Mouse (Mus musculus): ENCODE data around the gene Sult2b1. TPM values are rescaled to one million over a fixed set of nuclear protein-coding genes. Genes with fewer than 3 reads are reported as not detected.

The Sult2b1 gene
- total RNA-seq, 1 experiment = 1.6 TPM

- no peak within 1 kb of the TSS for H3K27ac ChIP-seq (ENCODE audit: insufficient read depth, low read depth, low read length, poor library complexity, severe bottlenecking)
- peaks cover 43% of the 10 kb centered on the region for H3K36me3 ChIP-seq (ENCODE audit: control insufficient read depth, insufficient read depth, low read length, poor library complexity, severe bottlenecking)
- H3K9ac ChIP-seq (ENCODE audit: insufficient read depth, low read depth, low read length, poor library complexity, severe bottlenecking) = no peak within 1 kb of the TSS
- no peaks in the 10 kb centered on the region for H3K9me3 ChIP-seq (ENCODE audit: control insufficient read depth, insufficient read depth, low read depth, low read length)
- peaks cover 1 to 16% of the 10 kb centered on the region in 2 experiments; a peak in 1 of 4 replicates for H3K4me1 ChIP-seq (ENCODE audit: control insufficient read depth in 2 of 2, insufficient read depth in 2 of 2, low read length in 2 of 2, poor library complexity in 1 of 2)
- TF ChIP-seq ZNF384 (IDR thresholded peaks at IDR 0.05; ENCODE audit: low read depth, low read length) (no peak), CHD2 (IDR thresholded peaks at IDR 0.05; ENCODE audit: low read depth, low read length) (no peak), HCFC1 (IDR thresholded peaks at IDR 0.05; ENCODE audit: borderline replicate concordance, insufficient read depth, low read length) (no peak), MAFK (IDR thresholded peaks at IDR 0.05; ENCODE audit: insufficient read depth, low read depth, low read length) (no peak), ZC3H11A (IDR thresholded peaks at IDR 0.05; ENCODE audit: borderline replicate concordance, low read depth, low read length) (no peak)
- no peak within 1 kb of the TSS for H3K4me3 ChIP-seq (ENCODE audit: insufficient read depth in 1 of 2, low read depth in 1 of 2, low read length in 2 of 2, poor library complexity in 1 of 2, severe bottlenecking in 1 of 2)
- in situ Hi-C loops (cut with MboI; ENCODE audit: low sequenced_read_pairs in 2 of 2, unreplicated experiment in 2 of 2) = loop anchor here in 1 of 2 experiments (25.0 kb wide), 1 partner anchor 212 kb away; no protein-coding TSS in a partner anchor
- no peak for DNase-seq (ENCODE audit: low read depth, low spot score)
These were observed 58.8 kb downstream of the Sult2b1 start, which contains the start of gene Spaca4 for GRCm38 (mm10) chr7:45725713-45726112. Gene Spaca4, minus strand, starts transcription at chr7:45725813.

GRCm38 (mm10) chr7:45725151-45725550 lies 59.3 kb downstream of the Sult2b1 start:
- peaks cover 0 to 11% of the 10 kb centered on the region in 2 experiments; a peak in 1 of 4 replicates for H3K4me1 ChIP-seq (ENCODE audit: control insufficient read depth in 2 of 2, insufficient read depth in 2 of 2, low read length in 2 of 2, poor library complexity in 1 of 2)
- no peaks in the 10 kb centered on the region for H3K9me3 ChIP-seq (ENCODE audit: control insufficient read depth, insufficient read depth, low read depth, low read length)
- TF ChIP-seq HCFC1 (IDR thresholded peaks at IDR 0.05; ENCODE audit: borderline replicate concordance, insufficient read depth, low read length) = no peak
- no peak for TF ChIP-seq ZNF384 (IDR thresholded peaks at IDR 0.05; ENCODE audit: low read depth, low read length)
- TF ChIP-seq ZC3H11A (IDR thresholded peaks at IDR 0.05; ENCODE audit: borderline replicate concordance, low read depth, low read length) = no peak
- TF ChIP-seq MAFK (IDR thresholded peaks at IDR 0.05; ENCODE audit: insufficient read depth, low read depth, low read length) = no peak
- TF ChIP-seq CHD2 (IDR thresholded peaks at IDR 0.05; ENCODE audit: low read depth, low read length) = no peak
- H3K27ac ChIP-seq (ENCODE audit: insufficient read depth, low read depth, low read length, poor library complexity, severe bottlenecking) = no peak overlapping the region
- H3K36me3 ChIP-seq (ENCODE audit: control insufficient read depth, insufficient read depth, low read length, poor library complexity, severe bottlenecking) = peaks cover 48% of the 10 kb centered on the region
- DNase-seq (ENCODE audit: low read depth, low spot score) = no peak
- H3K9ac ChIP-seq (ENCODE audit: insufficient read depth, low read depth, low read length, poor library complexity, severe bottlenecking) = no peak overlapping the region
- H3K4me3 ChIP-seq (ENCODE audit: insufficient read depth in 1 of 2, low read depth in 1 of 2, low read length in 2 of 2, poor library complexity in 1 of 2, severe bottlenecking in 1 of 2) = no peak overlapping the region
- in situ Hi-C loops (cut with MboI; ENCODE audit: low sequenced_read_pairs in 2 of 2, unreplicated experiment in 2 of 2) = loop anchor here in 1 of 2 experiments (25.0 kb wide), 1 partner anchor 212 kb away; no protein-coding TSS in a partner anchor

- in situ Hi-C loops (cut with MboI; ENCODE audit: low sequenced_read_pairs in 2 of 2, unreplicated experiment in 2 of 2) = no loop called here
- TF ChIP-seq MAFK (IDR thresholded peaks at IDR 0.05; ENCODE audit: insufficient read depth, low read depth, low read length) = no peak
- no peak for TF ChIP-seq CHD2 (IDR thresholded peaks at IDR 0.05; ENCODE audit: low read depth, low read length)
- no peak for TF ChIP-seq ZC3H11A (IDR thresholded peaks at IDR 0.05; ENCODE audit: borderline replicate concordance, low read depth, low read length)
- TF ChIP-seq ZNF384 (IDR thresholded peaks at IDR 0.05; ENCODE audit: low read depth, low read length) = no peak
- no peak for TF ChIP-seq HCFC1 (IDR thresholded peaks at IDR 0.05; ENCODE audit: borderline replicate concordance, insufficient read depth, low read length)
- H3K4me3 ChIP-seq (ENCODE audit: insufficient read depth in 1 of 2, low read depth in 1 of 2, low read length in 2 of 2, poor library complexity in 1 of 2, severe bottlenecking in 1 of 2) = no peak overlapping the region
- peaks cover 60% of the 10 kb centered on the region for H3K36me3 ChIP-seq (ENCODE audit: control insufficient read depth, insufficient read depth, low read length, poor library complexity, severe bottlenecking)
- H3K27ac ChIP-seq (ENCODE audit: insufficient read depth, low read depth, low read length, poor library complexity, severe bottlenecking) = no peak overlapping the region
- H3K9me3 ChIP-seq (ENCODE audit: control insufficient read depth, insufficient read depth, low read depth, low read length) = no peaks in the 10 kb centered on the region
- H3K4me1 ChIP-seq (ENCODE audit: control insufficient read depth in 2 of 2, insufficient read depth in 2 of 2, low read length in 2 of 2, poor library complexity in 1 of 2) = peaks cover 0 to 8% of the 10 kb centered on the region in 2 experiments; a peak in 1 of 4 replicates
- no peak overlapping the region for H3K9ac ChIP-seq (ENCODE audit: insufficient read depth, low read depth, low read length, poor library complexity, severe bottlenecking)
- no peak for DNase-seq (ENCODE audit: low read depth, low spot score)
These were observed 60.7 kb downstream of the Sult2b1 start for GRCm38 (mm10) chr7:45723781-45724180.

DNA sequence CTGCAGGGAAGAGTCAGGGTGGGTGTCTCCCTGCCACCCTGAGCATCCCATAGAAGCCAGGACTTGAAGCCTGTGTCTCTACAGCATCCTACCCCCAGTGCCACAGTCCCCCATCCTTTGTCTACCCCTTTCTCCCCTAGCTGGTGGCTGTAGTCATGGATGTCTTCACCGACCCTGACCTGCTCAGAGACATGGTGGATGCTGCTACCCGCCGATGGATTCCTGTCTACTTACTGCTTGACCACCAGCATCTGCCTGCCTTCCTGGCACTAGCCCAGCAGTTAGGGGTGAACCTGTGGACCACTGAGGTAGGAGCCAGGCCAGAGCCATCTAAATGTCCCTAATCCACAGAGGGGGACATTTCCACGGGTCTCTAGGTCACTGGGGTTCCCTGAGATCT lies 61.2 kb downstream of the Sult2b1 start:
- no peaks in the 10 kb centered on the region for H3K9me3 ChIP-seq (ENCODE audit: control insufficient read depth, insufficient read depth, low read depth, low read length)
- H3K4me3 ChIP-seq (ENCODE audit: insufficient read depth in 1 of 2, low read depth in 1 of 2, low read length in 2 of 2, poor library complexity in 1 of 2, severe bottlenecking in 1 of 2) = no peak overlapping the region
- TF ChIP-seq ZNF384 (IDR thresholded peaks at IDR 0.05; ENCODE audit: low read depth, low read length) = no peak
- TF ChIP-seq HCFC1 (IDR thresholded peaks at IDR 0.05; ENCODE audit: borderline replicate concordance, insufficient read depth, low read length) = no peak
- TF ChIP-seq MAFK (IDR thresholded peaks at IDR 0.05; ENCODE audit: insufficient read depth, low read depth, low read length) = no peak
- no peak for TF ChIP-seq ZC3H11A (IDR thresholded peaks at IDR 0.05; ENCODE audit: borderline replicate concordance, low read depth, low read length)
- TF ChIP-seq CHD2 (IDR thresholded peaks at IDR 0.05; ENCODE audit: low read depth, low read length) = no peak
- peaks cover 0 to 8% of the 10 kb centered on the region in 2 experiments; a peak in 1 of 4 replicates for H3K4me1 ChIP-seq (ENCODE audit: control insufficient read depth in 2 of 2, insufficient read depth in 2 of 2, low read length in 2 of 2, poor library complexity in 1 of 2)
- peaks cover 63% of the 10 kb centered on the region for H3K36me3 ChIP-seq (ENCODE audit: control insufficient read depth, insufficient read depth, low read length, poor library complexity, severe bottlenecking)
- no peak overlapping the region for H3K9ac ChIP-seq (ENCODE audit: insufficient read depth, low read depth, low read length, poor library complexity, severe bottlenecking)
- no peak overlapping the region for H3K27ac ChIP-seq (ENCODE audit: insufficient read depth, low read depth, low read length, poor library complexity, severe bottlenecking)
- no peak for DNase-seq (ENCODE audit: low read depth, low spot score)
- in situ Hi-C loops (cut with MboI; ENCODE audit: low sequenced_read_pairs in 2 of 2, unreplicated experiment in 2 of 2) = no loop called here

Data from ES-E14 (cell line).